Mouse (Mus musculus) spleen, adult 2 months (tissue): Measurements from ENCODE around the gene Eef1a2.

Experiments used
- CTCF ChIP-seq: fragments of 200-500 bp; IDR thresholded peaks from 2 replicates; pipeline ENCODE4 v1.5.1; 2011; ENCODE audit warnings: mild to moderate bottlenecking, inconsistent platforms; ENCODE audit not compliant: insufficient read depth, insufficient read length, insufficient replicate concordance; ENCODE audit errors: extremely low read depth
- POLR2A ChIP-seq: fragments of 200-500 bp; IDR thresholded peaks from 2 replicates; pipeline ENCODE4 v1.6.1; 2011; ENCODE audit warnings: low read depth, low read length, inconsistent platforms

GRCm38 (mm10) chr2:181196628-181197300 lies 40.0 kb upstream of the Eef1a2 start:
- TF ChIP-seq CTCF (no peak), POLR2A (no peak)
